Mouse (Mus musculus) G1E-ER4 (cell line): ENCODE data around the gene Ints1. TPM values are rescaled to one million over a fixed set of nuclear protein-coding genes. Genes with fewer than 3 reads are reported as not detected.

Experiments
- GATA1 ChIP-seq: IDR thresholded peaks from one replicate; pipeline ENCODE4 v1.8.0; 2012; ENCODE audit warnings: low read length, inconsistent platforms
- polyA plus RNA-seq: library from polyadenylated mRNA; stranded (reverse); fragments of >175 nt; gene quantifications from 2 replicates; pipeline ENCODE4 v1.2.3, GENCODE M21; 2012

Ints1 gene
- polyA plus RNA-seq, 1 experiment = 117 TPM

DNA sequence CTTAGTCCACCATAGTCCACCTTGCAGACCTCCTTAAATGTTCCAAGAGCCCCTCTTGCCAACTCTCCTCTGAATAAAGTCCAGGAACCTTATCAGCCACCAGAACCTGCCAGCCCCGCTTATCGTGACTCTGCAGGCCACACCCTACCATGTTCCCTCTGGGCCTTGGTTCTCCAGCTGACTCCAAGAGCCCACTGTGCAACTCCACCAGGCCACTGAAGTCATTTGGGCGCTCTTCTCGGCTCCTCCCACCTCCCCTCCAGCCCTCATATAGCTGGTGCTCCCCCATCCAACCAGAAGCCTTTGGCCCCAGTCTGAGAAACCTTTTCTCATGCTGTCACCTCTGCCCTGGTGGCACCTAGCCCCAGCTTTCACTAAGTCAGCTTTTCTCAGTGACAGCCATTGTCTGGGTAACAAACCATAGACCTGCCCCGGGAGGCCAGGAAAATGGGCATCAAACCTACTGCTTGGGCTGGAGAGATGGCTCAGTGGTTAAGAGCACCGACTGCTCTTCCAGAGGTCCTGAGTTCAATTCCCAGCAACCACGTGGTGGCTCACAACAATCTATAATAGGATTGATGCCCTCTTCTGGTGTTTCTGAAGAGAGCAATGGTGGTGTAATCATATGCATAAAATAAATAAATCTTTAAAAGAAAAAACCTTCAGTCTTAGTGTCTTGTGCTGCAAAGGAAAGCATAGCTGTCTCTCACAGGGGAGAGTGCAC lies 36.7 kb downstream of the Ints1 start:
- TF ChIP-seq GATA1 = peak; percentile 71

DNA sequence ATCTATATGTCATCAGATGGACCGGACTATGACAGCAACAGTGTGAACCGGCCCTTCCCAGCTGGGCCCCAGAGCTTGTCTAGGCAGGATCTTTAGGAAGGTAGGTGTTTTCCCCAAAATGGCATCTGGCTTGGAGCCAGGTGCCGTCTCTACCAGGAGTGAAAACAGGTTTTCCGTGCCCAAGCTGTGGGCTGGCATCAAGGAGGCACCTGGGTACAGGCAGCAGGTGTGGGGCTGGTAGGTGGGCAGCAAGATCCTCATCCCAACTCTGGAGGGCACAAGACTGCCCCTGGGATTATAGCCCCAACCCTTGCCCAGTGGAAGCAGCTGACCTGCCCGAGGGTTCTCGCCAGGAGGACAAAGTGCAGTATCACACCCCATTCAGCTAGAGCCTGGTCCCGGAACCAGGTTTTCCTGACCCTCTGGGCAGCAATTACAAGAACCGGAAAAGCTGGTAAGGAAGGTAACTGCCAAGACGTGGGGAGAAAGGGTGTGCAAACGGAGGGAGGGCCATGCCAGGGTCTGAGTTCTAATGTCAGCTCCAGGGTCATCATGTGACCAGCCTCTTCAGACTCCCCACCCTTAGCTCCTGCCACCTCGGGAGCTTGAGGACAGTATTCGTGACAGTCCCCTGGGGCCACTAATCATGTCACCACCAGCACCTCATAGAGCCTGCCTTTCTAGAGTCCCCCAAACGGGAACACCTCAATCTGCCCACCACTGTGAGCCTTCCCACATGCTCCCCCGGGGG lies 37.5 kb downstream of the Ints1 start:
- TF ChIP-seq GATA1 = no peak

DNA sequence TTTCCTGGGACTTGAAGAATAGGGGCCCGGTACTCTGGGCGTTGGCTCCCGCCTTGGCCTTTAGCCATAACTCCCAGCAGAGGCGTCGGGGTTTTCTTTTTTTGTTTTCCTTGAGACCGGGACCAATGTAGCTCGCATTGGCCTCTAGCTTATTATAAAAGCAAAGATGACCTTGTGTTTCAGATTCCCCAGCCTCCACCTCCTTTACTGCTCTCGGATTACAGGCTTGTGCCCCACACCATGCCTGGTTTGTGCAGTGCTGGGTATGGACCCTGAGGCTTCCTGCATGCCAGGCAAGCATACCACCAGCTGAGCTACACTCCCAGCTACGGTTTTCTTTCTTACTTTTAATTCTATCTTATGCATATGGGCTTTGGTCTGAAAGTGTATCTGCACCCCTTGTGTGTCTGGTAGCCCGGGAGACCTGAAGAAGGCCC lies 39.0 kb downstream of the Ints1 start:
- TF ChIP-seq GATA1 = no peak

DNA sequence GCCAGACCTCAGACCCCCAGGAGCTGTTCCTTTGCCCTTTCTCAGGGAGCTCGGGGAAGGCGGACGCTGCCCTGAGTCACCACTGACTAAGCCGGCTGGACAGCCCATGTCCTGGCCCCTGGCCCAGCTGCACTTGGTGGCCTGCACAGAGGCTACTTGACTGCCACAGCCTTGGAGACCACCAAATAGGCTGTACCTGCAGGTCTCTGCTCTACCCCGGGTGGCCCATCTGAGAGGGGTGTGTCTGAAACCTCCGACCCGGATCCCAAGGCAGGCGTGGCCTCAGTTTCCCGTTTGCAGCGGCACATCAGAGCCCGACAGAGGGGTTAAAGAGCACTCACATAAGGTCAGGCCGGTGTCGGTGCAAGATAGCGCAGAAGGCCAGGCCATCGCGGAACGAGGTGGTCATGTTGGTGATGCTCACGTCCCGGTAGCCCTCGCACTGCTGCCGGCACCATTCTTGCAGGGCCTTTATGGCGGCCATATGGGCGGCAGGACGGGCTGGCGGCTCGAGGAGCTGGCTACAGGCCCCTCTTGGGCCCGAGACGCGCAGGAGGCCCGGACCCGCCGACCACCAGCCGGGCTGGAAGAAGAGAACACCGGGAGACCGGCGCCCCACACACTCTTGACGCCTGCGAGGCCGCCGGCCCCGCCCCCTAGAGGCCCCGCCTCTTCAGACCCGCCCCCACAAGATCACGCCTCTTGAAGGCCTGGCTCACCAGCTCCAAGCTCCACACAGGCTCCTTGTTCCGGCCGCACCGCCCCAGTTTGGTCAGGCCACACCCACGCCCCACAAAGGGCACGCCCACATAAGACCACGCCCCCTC lies 39.6 kb downstream of the Ints1 start, which contains the start of gene Micall2:
Micall2 (minus strand) TSS at position 660 of the 827 bp plus-strand sequence.
- no peak for TF ChIP-seq GATA1

DNA sequence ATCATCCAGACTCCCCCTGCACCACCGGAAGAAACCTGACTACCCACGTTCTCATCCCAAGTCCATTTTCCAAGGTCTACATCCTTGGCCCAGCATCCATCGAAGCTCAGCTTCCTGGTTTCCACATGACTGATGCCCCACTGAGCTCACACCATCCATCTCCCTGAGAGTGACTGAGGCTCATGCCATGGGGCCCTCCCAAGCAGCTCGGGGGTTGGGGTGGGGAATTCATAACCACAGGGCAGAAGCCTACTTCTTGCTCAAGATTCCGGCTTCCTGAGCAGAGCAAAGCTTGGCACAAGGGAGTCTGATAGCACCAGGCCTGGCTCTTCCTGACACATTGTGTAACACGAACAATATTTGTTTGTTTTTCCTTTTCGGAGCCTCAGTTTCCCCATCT lies 40.7 kb downstream of the Ints1 start:
- TF ChIP-seq GATA1 = no peak

DNA sequence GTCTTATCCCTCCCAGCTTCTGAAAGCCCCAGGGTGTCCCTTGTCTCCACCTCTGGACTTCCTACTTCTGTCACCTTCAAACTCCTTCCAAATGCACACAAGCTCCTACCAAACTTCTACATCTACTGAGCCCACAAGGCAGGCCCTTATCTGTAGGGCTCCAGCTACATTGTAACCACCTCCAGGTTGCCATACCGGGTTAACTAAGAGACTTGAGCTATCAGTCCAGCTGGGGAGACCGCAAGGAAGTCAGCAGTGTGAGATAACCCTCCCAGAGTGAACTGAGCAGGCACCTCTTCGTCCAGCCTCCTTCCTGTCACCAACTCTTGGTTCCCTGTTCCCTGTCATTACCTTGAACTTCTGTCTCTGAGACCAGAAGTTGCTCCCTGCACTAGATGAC lies 41.5 kb downstream of the Ints1 start:
- TF ChIP-seq GATA1 = peak; percentile 100

DNA sequence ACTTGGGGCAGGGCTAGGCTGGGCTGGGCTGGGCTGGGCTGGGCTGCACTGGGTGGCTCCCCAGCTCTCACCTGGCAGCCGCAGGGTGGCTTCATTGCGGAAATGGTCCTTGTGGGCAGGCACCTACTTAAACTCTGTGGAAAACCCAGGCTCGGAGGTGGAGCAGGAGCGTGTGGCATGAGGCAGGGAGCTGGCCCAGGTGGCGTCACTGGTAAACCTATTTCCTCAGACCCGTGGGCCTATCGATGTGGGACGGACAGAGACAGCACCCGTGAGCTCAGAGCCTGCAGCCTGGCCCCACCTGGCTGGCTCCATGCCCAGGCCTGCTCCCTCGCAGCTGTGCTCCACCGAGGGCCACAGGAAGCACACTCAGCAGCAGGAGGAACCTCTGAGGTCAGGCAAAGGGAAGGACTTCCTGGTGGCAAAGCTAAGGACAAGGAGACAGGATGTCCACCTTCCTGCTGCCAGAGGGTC lies 42.8 kb downstream of the Ints1 start:
- no peak for TF ChIP-seq GATA1

DNA sequence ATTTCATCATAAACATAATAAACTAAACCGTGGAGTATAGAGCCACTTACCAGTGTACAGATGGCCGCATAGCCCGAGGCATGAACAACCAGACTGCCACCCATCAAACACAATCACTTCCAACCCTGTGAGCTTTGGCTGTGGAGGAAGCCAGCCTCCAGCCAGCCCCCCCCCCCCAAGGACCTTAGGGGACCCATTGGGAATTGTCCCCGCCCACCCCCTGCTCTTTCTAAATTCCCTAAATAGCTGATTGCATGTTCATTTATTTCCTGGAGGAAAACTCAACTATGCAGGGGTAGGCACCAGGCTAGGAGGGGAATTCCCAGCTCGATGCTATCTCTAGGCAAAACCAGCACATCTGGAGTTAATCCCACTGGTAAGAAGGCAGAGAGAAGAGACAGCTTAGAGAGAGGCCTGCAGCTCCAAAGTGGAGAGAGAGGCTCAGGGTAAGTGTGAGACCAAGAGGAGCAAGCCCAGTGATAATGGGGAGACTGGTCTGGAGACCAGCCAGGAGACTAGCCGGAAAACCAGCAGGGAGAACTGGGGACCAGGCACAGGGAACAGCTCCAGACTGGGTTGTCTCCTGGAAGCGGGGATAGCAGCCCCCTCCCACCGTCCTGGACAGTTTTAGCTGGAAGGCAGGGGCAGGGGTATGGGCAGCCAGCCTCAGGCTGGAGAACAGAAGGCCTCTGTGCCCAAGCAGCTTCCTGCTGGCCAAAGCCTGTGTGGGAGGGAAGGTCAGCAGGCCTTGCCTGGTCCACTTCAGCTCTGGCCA lies 44.6 kb downstream of the Ints1 start:
- no peak for TF ChIP-seq GATA1

DNA sequence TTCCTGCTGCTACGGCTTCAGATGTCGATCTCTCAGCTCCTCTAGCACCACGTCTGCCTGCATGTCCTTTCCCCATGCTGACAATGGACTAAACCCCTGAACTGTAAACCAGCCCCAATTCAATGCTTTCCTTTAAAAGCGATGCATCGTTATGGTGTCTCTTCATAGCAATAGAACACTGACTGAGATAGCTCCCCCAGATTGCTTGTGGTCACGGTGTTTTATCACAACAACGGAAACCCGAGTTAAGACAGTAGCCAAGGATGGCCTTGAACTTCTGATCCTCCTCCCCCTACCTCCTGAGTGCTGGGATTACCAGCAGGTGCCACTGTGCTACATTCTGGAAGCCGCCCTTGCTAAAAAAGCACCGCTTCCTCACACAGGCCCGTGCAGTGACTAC lies 48.2 kb downstream of the Ints1 start:
- no peak for TF ChIP-seq GATA1

DNA sequence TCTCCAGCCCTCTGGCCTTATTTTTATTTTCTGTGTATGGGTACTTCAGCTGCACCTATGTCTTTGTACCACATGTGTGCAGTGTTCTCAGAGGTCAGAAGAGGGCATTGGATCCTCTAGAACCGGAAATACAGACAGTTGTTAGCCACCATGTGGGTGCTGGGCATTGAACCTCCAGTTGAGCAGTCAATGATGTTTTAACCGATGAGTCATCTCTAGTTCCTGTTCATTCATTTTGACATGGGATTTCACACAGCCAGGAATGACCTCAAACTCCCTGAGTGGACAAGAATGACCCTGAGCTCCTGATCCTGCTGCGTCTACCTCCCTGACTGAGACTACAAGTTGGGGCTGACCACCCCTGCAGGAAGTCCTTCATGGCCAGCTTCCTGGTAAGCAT lies 49.3 kb downstream of the Ints1 start:
- no peak for TF ChIP-seq GATA1

DNA sequence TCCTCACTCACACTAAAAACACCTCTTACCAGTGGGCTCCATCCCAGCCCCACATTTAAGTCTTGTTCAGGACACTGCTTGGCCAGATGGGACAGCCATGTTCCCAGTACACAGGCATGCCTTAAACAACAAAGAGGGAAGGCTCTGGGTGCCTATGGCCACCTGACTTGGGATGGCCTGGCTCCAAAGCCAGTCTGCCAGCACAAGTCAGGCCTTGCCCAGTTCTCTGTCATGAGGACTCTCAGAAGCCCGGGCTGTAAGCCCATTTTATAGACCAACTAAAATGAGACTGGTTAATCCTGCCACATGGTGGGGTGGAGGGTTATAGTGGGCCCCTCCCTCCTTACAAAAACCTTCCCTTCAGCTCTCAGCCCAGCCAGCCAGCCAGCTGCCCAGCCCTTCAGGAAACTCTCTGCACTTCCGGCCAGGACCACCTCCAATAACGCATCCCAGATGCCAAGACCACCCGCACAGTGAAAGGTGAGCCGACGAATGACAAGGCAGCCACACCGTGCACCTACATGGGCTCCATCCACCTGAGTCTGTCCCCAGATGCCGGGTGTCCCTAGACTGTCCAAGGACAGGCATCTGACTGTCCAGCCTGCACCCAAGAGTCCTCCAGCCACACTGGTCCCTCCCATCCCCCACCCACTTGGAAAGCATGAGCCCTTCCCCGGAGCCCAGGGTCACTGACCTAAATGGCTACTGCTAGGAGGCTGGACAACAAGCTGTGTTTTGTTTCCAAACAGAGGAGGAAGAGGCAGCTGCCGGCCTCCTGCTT lies 50.9 kb downstream of the Ints1 start:
- no peak for TF ChIP-seq GATA1

DNA sequence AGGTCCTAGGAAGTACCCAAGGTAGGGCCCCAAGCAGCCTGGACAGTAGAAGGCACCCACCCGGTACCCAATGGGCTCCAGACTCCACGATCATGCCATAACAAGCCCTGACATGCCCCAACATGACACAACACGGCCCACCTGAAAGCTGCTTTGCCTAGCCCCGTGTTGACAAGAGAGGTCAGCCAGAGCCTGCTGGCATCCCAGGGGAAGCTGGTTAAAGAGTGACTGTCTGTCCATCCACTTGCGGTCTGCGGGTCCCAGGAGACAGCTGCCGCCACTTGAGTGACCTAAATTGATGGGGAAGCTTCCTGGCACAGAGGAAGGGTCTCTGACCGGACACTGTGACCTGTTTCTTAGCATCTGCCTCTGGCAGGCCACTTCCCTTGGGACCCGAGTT lies 52.4 kb downstream of the Ints1 start:
- TF ChIP-seq GATA1 = no peak

DNA sequence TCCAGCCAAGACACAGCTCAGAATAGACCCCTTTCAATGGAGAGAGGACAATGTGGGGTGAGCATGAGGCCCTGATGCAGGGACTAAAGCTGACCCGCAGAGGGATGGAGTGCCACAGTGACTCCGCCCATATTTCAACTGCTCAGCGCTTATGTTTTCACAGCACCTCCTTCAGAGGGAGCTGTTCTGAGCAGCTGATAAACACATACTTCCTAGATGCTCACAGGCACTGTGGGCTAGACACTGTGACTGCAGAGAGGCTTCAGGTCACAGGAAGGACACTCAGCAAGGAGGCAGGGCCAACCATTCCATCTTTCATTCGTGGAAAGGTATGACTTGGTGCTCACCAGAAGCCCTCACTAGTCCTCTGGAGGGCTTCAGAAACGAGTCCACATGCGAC lies 52.8 kb downstream of the Ints1 start:
- no peak for TF ChIP-seq GATA1

DNA sequence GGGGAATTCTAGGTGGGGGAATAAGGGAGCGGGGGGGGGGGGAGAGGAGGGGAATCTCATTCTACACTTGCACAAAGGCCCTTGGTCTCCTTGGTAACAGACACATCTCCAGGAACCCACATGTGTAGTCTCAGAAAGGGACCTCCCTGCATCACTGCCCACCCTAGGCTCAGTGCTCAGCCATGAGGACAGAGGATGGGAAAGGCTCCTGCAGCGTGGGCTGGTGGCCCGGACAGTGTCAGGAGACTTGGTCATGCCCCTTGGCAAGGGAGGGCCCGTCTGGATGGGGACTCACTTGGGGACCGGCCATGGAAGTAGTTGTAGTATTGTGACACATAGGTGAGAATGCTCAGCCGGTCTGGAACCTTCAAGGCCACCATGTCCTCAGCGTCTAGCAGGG lies 56.5 kb downstream of the Ints1 start:
- TF ChIP-seq GATA1 = no peak

DNA sequence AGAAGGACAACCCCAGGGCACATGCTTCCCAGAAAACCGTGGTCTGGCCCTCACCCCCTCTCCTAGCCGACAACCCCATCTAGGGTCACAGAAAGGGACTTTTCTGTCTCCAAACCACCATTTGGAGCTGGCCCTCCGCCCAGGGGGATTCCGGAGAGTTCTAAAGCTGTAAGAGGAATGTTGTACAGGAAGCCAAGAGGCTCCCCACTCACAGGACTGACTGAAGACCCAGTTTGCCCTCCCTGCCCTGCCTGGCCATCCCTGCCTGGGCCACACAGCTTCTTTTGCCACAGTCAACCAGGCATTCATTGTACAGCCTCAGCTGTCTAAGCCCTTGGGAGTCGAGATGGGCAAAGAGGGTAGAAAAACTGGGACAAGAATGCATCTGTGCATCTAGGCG lies 56.9 kb downstream of the Ints1 start:
- no peak for TF ChIP-seq GATA1
